Mouse (Mus musculus) MEL (cell line): ENCODE data around the gene Ptgdr2.

Source experiments
- CTCF ChIP-seq, 3 experiments: IDR thresholded peaks in 2 of 3; conservative IDR thresholded peaks in 1 of 3; 2 replicates each; pipeline ENCODE4 v1.5.1; 2011 to 2012; ENCODE audit warnings: low read length in 3 of 3, low read depth in 2 of 3, mild to moderate bottlenecking in 2 of 3, improper control_type of control experiment in 1 of 3, inconsistent platforms in 1 of 3, mixed read lengths in 1 of 3, moderate library complexity in 1 of 3; ENCODE audit not compliant: control insufficient read depth in 1 of 3, insufficient read depth in 1 of 3, poor library complexity in 1 of 3, severe bottlenecking in 1 of 3
- EP300 ChIP-seq, 2 experiments: IDR thresholded peaks; 2 replicates each; pipeline ENCODE4 v1.6.1; 2011; ENCODE audit warnings: improper control_type of control experiment in 2 of 2, low read length in 2 of 2, low read depth in 1 of 2, mild to moderate bottlenecking in 1 of 2
- NELFE ChIP-seq: IDR thresholded peaks from 2 replicates; pipeline ENCODE4 v1.6.1; 2011; ENCODE audit warnings: low read depth, low read length, improper control_type of control experiment
- POLR2A ChIP-seq, 2 experiments: IDR thresholded peaks; 2 replicates each; pipeline ENCODE4 v1.6.1; 2011 to 2012; ENCODE audit warnings: low read length in 2 of 2, mild to moderate bottlenecking in 2 of 2, control low read depth in 1 of 2, improper control_type of control experiment in 1 of 2, low read depth in 1 of 2, moderate library complexity in 1 of 2; ENCODE audit not compliant: control insufficient read depth in 1 of 2, insufficient read depth in 1 of 2, poor library complexity in 1 of 2

- TF ChIP-seq CTCF (IDR thresholded peaks at IDR 0.05 in 2 of 3, conservative IDR thresholded peaks at IDR 0.05 in 1 of 3; ENCODE audit: control insufficient read depth in 1 of 3, insufficient read depth in 1 of 3, low read depth in 2 of 3, low read length in 3 of 3, poor library complexity in 1 of 3, severe bottlenecking in 1 of 3) (no peak), POLR2A (IDR thresholded peaks at IDR 0.05; ENCODE audit: control insufficient read depth in 1 of 2, insufficient read depth in 1 of 2, low read depth in 1 of 2, low read length in 2 of 2, poor library complexity in 1 of 2) (no peak), EP300 (IDR thresholded peaks at IDR 0.05; ENCODE audit: low read depth in 1 of 2, low read length in 2 of 2) (no peak), NELFE (no peak)
These were observed 44.8 kb upstream of the Ptgdr2 start for GRCm38 (mm10) chr19:10892201-10892600.
